Mouse (Mus musculus) frontal cortex, adult 2 months (tissue): ENCODE data around the gene Limch1. TPM values are rescaled to one million over a fixed set of nuclear protein-coding genes. Genes with fewer than 3 reads are reported as not detected.

Experiments
- DNase-seq, 2 experiments: peaks; one replicate each; pipeline ENCODE4 v3.0.0; 2022; ENCODE audit warnings: low spot score in 1 of 2; ENCODE audit errors: extremely low spot score in 1 of 2
- polyA plus RNA-seq: library from polyadenylated mRNA; depleted of rRNA; stranded (reverse); fragments of >200 nt; gene quantifications from 2 replicates; pipeline ENCODE4 v1.2.3, GENCODE M21; 2012

Limch1 gene
- polyA plus RNA-seq, 1 experiment: 83.3 TPM

DNA sequence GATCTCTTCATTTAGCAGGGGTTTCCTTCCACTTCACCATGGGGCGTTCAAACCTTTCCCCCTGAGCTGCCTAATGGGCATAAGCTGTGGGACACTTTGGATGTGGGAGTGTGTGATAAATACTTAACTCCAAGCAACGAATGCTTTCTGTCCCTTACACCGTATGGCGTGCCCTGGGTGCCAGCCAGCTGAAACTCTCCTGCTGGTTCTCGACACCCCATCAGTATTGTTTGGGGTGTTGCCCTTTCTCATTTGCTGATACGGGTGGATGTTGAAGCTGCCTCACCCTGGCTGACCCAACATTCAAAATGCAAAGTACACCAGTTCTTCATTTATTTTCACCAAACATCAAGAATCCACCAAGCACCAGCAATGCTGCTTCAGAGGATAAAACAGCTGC lies 168.2 kb downstream of the Limch1 start:
- no peak for DNase-seq

DNA sequence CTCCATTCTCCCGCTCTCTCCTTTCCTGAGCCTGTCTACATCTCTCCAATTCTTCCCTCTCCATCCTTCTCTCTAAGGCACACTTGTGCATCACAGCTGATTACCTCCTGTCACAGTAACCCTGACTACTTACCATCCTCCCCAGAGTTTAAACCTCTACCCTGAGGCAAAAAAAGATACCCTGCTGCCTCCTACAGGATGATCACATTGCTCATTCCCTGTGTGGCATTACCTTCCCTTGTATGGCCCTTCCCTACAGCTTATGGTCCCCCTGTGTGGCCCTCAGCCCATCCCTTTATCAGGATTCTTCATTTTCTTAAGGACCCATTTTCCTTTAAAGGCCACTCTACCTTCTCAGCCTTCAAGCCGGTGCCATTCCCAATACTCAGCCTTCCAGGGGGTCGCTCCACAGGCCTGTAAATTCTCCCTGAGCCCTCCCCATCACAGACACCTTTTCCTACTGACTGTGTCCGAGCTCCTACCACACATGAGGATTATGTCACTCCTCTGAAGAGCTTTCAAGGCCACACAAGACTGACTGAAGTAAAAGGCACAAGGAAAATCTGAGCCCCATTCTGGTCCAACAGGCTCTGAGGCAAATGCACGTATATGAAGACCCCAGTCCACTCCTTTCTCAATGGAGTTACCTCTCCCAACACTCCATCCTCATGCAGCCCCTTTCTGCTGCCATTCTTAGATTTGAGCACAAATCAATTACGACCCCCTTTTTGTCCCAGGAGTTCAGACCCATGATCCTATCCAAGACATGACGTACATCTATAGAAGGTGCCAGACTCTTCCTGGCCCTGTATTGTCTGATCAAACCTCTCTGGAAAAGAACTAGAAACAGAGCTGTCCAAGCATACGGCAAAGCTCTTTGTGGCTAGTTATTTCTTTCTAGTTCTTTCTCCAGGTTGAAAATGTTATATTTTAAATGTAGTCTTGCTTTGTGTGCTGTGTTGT lies 172.0 kb downstream of the Limch1 start:
- no peak for DNase-seq

DNA sequence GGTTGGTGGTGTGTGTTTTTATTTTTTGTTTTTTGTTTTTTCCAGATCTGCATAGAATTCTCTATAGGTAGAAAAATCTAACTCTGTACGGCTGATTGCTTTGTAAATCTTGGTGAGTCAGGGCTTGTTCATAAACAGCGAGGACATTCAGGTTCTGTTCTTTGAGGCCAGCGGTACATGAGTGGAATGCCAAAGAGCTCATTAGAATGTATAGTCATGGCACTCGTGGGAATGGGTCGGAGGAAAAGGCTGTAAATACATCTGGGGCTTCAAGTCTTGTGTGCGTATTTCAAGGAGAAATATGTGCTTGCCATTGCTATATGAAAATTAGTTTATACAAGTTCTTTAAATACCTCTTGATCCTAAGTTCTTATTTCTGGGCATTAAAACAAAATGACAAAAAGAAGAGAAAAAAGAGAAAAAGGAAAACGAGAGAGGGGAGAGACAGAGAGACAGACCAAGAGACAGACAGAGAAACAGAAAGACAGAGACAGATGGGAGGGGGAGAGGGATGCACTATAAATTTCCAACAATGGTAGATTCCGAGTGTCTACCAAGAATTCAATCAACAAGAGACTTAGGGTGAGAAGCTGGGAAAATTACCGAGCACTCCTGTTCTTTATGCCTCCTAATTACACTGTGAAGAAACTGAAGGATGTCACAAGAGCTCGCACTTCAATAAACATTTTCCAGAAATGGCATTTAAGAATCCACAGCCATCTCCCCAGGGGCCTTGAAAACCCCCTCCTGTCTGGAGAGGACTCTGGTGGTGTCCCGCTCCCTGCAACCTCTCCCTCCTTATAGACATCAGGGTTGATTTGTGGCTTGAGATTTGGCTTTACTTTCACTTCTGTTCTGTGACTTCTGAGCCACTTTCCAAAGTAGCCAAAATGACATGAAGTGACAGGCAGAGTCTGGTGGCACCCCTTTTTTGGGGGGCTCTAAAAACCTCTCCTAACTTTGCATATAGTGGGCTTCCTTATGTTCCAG lies 173.0 kb downstream of the Limch1 start:
- no peak for DNase-seq

DNA sequence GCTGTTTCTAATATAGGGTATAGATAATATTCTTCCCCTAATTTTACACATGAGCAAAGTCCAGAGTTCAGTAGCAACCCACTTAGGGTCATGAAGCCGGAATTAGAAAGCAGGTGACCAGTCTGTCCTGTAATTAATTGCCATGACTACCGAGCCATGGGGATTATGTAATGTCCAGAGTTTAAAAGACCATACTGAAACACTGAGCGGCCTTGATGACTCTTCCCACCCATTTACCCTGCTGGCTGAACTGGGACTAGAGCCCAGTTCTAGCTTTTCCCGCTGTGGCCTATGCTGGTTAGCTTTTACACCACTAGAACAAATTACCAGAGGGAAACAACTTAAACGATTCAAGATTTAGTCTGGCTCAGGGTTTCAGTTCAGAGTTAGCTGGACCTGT lies 177.0 kb downstream of the Limch1 start:
- DNase-seq: no peak

DNA sequence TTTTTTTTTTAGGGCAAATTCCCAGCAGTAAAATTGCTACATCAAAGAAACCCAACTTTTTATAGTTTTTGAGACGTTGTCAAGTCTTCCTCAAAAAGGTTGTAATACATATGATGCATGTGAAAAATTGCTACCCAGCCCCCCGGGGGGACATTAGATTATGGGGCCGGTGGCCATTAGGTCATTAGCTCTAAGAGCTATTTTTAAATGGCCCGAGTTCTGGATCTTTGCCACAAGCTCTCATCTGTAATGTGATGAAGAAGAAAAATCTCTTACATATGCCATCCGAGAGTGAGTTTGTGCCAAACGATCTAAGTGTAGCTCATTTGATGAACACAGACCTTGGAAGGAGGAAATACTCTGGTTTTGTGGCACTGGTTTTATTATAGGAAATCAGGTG lies 183.7 kb downstream of the Limch1 start:
- no peak for DNase-seq

DNA sequence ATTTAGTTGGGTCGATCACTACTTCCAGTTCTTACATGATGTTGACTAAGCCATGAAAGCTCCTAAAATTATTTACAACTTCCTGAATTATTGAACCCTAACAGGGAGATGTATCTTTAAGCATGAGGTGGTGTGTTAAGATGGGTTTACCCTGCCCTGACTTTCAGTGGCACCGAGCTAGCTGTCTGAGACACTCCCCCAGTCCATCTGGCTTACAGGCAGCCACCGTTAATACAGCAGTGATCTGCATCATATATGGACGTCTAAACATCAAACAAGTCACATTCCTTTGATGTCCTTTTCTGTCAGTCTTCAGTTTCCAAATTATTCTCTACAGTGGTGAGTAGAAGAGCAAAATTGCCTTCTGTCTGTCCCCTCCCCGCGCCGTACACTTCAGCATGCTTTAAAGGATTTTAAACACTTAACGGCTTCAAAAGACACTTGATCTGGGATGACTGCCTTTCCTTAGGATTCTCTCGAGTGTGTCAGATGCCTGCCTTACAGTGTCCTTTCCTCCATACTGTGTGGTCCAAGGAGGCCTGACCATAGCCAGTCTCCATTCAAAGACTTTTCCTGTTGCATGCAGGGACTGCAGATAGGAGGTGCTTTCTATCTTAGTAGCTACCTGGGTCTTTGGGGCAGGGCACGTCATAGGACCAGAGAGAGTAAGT lies 187.6 kb downstream of the Limch1 start:
- no peak for DNase-seq

DNA sequence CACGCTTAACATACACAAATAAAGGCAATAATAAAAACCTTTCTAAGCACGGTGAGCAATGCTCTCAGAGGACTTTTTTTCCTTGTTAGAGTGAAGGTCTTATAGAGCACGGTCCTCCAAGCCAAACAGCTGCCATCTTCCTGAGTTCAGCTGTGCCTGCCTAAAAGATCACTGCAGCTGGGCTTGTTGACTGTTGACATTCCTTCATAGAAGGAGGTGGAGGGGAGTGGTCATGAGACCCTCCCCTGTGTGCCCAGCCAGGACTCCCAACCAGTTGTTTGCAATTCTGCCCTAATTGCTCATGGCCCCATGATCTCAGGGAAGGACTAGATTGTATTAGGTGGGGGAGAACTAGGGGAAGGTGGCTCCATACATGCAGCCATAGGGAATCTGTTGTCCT lies 189.0 kb downstream of the Limch1 start:
- no peak for DNase-seq

DNA sequence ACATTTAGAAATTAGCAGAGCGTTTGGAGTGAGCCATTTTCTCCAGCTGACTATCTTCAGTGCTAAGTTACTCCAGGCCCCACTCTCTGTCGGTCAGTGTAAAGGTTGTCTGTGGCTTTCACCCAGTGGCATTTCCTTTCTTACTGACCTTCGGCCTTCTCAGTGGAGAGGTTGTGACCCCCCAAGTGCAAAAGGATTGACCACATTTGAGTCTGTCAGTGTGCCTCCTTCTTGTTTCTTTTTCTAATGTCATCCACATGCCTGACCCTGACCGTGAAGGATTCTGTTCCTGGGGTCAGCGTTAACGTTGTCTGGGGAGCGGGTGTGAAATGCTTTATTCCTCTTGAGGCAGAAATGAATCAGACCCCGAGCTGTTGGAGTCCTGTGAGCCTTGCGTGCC lies 191.7 kb downstream of the Limch1 start:
- no peak for DNase-seq

DNA sequence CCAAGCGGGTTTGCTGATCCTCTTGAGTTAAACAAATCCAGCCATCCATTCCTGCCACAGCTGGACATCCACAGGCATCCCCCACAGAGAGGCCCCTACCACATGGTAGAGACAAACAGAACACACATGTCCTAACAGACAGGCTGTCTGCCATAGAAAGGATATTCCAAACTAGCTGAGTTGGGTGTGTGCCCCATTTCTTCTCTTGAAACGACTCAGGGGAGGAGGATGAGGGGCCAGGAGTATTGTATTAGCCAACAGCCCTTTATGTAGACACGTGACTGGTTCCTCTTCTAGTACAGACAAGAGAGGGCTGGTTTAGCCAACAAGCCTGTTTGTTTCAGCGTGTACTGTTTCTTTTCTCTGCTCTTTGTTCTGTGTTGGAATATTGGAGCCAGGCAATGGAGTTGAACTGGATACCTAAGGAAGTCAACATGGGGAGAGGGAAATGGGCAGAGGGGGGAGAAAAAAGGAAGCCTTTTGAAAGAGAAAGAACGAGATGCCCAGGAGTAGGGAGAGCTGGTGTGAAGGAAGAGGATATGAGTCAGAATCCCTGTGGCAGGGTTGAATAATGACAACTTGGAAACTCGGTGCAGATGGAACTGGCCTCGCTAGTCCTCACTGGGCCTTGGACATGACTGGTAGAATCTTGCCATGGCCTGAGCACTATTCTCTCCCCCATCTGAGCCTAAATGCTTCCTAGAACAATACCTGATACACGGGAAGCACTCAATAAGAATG lies 196.3 kb downstream of the Limch1 start:
- DNase-seq: no peak

DNA sequence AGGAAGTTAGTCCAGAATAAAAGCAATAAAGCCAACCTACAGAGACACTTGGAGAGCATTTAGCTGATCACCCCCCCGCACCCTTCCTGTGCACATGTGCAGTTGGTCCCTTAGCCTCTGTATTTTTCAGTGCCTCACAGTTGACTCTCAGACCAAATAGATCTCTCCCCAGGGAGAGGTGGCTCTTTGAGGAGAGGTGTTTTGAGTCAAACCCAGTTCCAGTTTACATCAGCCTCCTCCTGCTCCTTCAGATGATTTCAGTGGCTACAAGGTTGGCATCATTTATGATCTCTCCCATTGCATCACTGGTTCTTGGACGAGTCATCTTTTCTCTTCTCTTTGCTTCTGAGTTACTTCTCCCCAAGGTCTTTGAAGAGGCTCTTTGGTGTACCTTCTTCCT lies 197.3 kb downstream of the Limch1 start:
- no peak for DNase-seq

DNA sequence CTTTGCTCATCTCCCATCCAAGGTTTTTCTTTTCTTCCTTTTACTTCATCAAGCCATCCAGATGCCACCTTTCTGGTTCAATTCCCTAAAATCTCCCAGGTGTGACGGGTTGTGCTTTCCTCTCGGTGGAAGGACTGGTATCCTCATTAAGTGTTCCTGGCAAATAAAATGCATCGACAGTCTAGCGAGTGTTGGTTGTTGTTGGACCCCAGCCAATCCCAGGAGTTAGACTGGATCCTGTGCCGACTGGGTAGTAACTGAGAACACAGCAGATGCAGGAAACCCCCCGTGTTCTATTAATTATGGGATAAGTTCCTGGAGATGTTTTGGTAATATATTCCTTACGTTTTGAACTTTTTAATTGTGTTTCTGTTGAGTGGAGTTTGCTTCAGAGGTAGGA lies 197.9 kb downstream of the Limch1 start:
- DNase-seq: no peak

DNA sequence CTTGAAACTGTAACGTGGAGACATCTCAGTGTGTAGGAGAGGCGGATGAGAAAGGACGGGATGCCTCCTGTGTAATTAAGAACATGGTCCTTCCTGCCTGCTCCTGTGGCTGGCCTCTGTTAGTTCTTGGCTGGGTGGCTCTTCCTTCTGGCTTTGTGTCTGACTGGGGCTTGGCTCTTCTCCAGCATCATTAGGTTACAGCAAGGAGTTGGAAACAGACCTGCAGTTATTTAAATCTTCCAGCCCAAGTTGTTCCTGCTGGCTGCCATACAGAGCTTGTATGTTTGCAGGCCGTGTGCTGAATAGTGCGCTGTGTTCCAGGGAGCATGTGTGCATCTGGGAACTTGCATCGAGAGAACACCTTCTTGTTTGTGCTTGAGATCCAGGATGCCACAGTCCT lies 202.3 kb downstream of the Limch1 start:
- no peak for DNase-seq

DNA sequence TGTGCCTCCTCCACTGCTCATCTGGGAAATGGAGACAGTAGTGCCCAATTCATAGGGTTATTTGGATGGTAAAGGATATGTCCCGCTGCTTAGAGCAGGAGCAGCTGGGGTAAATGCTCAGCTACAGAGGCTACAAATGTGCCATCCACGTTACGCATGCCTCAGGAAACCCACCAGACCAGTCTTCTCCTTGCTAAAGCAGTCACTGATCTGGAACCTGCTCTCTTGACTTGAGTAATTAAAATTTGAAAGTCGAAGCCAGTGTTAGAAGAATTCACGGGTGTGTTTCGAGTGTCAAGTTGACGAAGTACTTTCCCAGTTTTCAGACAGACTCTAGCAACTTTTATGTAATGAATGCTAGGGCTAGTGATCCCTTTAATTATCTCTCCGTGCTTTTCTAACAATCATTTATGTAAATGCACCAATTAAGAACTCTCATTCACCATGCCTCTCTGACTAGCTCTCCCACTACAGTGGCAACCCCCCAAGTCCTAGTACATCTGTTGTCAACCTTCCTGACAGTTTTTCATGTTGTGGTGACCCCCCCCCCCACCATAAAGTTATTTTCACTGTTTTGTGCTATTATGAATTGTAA lies 203.6 kb downstream of the Limch1 start:
- no peak for DNase-seq

DNA sequence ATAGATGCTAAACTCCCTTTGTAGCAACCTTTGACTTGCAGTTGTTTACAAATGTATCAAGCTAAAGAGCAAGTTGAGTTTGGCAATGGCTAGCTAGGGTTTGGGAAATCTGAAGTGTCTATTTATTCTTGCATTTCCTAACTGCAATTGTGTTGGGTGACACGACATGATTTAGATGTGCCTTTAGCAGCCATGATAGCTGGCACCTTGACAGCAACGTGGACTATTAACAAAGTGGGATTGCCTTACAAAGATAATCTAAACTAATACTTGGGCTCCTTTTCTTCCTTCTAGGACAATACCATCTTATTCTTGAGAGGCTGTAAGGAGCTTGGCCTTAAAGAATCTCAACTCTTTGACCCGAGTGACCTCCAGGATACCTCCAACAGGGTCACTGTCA lies 207.7 kb downstream of the Limch1 start:
- no peak for DNase-seq

DNA sequence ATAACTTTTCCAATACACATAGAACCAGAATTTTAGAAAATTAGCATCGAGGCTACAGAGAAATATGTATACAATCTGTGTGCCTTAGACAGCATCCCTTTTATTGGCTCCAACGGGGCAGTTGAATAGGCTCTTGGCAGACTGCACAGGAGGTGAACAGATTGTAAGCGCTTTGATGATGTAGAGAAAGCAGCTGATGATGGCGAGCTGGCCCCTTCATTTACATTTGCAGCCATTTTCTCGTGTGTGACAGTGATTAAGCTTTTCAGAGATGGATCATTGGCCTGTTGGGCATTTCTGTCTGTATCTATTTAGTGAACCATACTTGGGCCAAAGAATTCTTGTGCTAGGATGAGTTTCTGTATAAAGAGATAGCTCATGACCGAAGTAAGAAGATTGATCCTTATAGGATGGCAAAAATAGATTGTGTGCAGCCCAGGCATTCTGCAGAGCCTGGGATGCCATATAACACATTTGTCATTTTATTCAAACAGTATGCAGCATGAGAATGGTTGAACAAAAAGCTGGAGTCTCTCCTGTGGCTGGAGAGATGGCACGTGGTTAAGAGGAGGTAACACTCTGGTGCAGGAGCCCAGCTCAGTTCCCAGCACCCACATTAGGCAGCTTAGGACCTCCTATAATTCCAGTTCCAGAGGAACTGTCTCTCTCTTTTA lies 208.5 kb downstream of the Limch1 start:
- no peak for DNase-seq

DNA sequence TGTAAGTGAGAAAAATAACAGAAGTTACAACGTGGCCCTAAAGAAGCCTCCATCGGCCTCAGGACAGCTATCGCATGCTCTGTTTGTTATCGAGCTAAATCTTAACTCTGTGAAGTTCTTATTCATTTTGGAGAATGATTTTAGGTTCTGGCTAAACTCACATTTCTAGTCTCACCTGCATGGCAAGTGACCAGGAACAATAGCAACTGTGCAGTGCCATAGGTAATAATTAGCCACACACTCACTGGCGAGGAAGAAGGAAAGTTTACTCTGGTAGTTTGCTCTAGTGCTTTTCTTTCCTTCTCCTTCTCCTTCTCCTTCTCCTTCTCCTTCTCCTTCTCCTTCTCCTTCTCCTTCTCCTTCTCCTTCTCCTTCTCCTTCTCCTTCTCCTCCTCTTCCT lies 209.6 kb downstream of the Limch1 start:
- DNase-seq: no peak

DNA sequence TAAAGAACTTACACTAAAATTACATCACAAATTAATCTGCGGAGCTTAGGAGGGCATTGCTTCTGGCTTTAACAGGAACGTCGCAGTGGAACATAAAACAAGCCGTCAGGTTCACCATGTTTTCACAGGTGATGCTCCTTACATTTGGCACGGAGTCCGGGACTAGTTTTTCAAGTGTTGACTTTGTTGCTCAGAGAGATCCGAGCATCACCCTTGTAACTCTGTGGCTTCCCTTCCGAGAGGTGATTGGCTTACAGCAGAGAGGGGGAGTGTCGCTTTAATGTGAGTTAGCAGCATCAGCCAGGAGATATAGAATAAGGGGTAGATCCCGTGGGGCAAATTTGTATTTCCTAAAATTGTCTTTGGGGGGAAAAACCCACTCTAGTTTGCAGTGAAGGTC lies 212.0 kb downstream of the Limch1 start:
- DNase-seq: no peak

DNA sequence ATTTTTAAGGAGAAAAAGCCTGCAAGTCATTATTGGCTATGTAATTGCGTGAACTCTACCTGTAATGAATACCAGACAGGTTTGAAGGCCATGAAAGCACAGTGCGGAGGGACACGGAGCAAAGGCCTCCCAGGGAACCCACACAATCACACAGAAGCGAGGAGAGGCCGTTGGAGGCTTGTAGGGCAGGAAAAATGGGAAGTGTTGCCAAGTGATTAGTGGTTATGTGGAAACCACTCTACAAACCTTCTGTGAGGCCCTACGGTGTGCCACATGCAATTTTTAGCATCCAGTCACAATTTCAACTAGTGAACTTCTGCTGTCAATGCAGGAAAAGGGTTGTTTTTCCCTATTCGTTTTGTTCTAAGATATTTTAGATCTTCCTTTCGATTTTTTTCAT lies 212.5 kb downstream of the Limch1 start:
- no peak for DNase-seq

DNA sequence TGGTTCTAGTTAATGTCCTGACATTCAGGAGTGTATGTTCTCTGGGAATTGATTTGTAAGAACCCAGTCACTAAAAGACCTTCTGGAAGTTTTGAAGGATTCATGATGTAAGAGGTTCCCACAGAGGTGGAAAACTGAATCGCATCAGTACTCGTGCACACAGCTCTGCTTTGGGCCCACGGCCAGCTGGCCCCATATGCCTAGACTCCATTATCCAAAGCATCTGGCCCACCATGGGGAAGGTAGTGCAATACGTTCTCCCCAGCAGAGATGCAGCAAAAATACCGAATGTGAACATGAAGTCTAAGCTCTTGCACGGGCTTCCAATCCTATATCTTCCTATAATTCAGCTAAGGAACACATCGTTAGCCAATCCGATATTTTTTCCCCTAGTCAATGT lies 214.3 kb downstream of the Limch1 start:
- no peak for DNase-seq
